Mouse (Mus musculus): ENCODE results near the gene Tmem215.

The Tmem215 gene

GRCm38 (mm10) chr4:40471880-40472279, at the start of gene Tmem215:
Gene Tmem215 (plus strand): TSS chr4:40472180.
- DNase-seq = no peak

GRCm38 (mm10) chr4:40431916-40432315, 40.1 kb upstream of the Tmem215 start:
- DNase-seq = no peak

DNA sequence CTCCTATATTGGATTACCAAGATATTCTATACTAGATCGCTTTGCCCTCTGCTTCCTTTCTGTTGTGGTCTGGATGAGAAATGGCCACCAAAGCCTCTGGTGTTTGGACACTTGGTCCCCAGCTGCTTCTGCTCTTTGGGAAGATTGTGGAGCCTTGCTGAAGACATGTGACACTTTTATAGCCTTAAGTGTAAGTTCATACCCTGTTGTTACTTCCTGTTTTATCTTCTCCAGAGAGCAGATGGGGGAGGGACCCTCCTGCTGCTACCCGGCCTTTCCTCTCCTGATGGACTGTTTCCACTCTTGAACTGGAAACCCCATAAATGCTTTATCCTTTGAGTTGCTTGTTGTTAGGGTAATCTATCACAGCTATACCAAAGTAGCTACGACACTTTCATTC, 38.6 kb upstream of the Tmem215 start:
- DNase-seq = no peak

DNA sequence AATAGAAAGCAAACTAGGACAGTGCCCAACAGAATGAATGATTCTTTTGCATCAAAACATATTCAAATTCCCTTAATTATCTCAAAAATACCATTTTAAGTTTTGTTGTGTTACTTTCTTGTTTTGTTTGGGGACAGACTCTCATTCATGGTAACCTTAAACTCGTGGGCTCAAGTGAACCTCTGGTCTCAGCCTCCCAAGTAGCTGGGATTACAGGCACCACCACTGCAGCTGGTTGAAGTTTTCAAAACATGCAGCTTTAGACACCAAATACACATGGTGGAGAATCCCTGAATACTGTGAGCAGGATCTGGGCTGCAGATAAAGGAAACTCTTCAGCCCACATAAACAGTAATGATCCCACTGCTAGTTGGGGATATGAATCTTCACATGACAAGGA, 37.6 kb upstream of the Tmem215 start:
- no peak for DNase-seq

DNA sequence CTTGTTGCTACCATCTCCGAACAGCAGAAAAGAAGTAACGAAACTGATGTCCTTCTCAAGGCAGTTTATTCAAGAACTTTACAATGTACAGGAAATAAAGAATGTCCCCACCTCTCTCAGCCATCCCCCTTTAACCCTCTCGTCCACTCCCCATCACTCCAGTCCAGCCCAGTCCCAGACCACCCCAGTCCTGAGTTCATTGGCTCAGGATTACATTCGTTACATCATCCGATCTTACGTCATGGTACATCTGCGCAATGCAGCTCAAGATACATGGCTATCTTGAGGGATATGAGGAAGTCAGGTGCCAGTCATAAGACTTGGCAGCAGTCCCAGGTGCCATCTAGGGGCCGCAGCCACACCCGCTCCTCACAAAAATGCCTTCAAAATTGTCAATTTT, 28.4 kb upstream of the Tmem215 start:
- DNase-seq = no peak

DNA sequence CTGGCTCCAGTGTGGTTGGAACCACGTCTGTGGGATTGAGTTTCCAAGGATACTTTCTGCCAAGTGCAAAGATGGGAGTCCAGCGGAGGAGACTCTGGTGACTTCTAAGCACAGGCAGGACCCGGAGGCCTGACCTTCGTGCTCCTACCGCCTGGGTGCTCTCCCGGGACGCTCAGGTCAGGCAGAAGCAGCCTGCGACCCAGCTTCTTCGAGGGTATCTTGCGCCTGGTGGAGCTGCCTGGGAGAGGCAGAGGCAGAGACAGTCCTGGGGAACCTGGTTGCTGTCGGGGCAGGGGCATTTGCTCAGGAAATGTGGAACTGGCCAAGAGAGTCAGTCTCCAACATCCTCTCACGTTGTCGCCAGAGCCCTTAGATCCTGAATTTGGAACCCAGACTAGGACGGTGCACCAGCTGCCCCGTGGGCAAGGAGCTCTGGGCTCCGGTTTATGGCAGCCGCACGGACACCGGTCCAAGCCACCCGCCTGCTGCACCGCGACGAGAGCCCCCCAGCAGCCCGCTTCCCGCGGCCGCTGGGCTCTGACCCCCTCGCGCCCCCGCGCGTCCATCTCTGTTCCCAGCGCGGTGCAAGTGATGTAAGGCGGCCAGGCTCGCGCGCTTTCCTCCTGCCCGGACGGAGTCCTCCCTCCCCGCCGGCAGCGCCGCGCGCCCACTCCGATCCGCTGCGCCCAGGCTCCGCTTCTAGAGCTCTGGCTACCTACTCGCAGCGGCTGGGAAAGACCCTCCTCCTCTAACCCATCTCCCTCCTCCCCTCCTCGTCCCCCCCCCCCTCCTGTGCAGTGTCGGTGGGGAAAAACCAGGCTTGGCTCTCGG, 935 bp downstream of the Tmem215 start:
- DNase-seq = peak; percentile 16 to 37

DNA sequence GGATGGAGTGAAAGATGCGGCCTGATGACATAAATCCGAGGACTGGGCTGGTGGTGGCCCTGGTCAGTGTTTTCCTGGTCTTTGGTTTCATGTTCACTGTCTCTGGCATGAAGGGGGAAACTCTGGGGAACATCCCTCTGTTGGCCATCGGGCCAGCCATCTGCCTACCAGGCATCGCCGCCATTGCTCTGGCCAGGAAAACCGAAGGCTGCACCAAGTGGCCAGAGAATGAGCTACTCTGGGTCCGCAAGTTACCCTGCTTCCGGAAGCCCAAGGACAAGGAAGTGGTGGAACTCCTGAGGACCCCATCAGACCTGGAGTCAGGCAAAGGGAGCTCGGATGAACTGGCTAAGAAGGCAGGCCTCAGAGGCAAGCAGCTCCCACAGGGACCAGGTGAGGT, 1.9 kb downstream of the Tmem215 start:
- no peak for DNase-seq

DNA sequence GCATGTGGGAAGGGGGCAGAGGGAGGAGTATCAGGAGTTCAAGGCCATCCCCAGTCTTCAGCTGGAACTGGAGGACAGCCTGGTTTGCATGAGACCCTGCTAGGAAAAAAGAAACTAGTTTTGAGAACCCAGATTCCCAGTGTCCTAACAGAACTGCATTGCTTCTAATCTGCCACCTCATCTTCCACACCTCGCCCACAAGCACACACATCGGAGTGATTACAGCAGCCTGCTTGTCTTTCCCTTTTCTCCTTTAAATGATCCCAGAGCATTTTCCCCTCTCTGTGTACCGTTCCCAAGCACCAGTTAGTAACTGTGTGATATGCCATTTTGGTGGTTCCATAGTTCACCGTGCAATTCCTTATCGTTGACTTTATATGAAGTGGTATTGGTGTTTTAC, 6.0 kb downstream of the Tmem215 start:
- no peak for DNase-seq

DNA sequence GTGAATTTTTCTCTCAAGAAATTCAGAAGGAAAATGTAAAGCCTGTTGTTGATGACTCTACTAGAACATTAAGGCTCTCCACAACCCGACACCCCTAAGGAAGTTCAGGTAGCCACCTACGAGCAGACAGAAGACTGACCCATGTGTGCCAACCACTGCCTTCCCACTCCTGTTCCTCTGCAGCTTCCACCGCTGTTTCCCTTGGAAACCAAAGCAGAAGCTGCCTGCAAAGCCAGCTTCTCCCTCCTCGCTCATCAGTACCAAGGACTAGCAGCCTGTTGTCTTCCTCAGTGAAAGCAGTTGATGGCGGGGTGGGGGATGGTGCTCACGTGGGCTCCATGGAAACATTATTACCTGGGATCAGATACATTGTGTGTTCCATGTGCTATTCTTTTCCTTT, 14.6 kb downstream of the Tmem215 start:
- no peak for DNase-seq

- no peak for DNase-seq
These were observed 19.8 kb downstream of the Tmem215 start for GRCm38 (mm10) chr4:40491731-40492130.

- DNase-seq = no peak
These were observed 24.4 kb downstream of the Tmem215 start for GRCm38 (mm10) chr4:40496354-40496753.

DNA sequence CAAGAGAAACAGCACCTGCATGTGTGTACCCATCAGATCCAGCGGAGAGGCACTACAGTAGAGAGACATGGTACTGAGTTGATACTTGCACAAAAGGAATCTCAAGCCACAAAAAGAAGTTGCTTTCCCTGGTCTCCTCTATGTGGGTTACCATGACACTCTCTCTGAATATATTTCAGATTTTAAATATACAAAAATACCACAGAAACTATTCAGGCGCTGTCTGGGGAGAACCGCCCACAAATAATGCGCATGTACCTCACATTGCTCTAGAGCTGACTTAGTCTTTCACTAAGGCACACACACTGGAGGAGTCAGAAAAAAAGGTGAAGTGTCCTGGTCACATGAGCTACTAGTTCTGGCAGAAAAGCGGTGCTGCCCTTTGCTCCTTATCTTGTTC, 24.8 kb downstream of the Tmem215 start:
- no peak for DNase-seq

DNA sequence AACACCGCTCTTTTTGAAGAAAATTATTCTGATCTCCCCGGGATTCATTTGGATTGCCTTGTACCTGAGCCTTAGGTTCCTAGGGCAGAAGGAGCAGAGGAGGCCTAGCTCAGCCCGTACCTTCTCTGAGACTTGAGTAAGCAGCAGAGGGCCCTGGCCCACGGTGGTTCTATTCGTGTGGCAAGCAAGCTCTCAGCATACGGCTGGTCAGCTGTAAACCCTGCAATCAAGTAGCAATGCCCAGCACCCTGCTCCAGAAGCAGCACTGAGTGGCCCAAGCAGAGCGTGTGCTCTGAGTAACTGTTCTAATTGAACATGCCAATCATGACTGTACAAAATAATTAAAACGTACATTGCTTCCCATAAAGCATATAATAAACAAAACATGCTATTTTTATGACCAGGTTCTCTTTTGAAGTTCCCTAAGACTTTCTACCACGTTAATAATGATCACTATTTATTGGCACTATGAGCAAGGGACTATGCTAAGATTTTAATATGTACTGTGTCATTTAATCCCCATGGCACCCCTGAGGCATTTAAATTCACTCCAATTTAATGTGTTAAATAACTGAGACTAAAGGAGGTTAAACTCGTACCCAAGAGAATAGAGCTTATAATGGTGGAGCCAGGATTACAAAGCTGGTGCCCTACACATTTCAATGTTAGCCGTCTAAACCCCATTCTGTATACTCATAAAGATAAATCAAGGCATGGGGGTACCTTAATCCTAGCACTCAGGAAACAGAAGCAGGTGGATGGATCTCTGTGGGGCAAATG, 28.0 kb downstream of the Tmem215 start:
- no peak for DNase-seq

DNA sequence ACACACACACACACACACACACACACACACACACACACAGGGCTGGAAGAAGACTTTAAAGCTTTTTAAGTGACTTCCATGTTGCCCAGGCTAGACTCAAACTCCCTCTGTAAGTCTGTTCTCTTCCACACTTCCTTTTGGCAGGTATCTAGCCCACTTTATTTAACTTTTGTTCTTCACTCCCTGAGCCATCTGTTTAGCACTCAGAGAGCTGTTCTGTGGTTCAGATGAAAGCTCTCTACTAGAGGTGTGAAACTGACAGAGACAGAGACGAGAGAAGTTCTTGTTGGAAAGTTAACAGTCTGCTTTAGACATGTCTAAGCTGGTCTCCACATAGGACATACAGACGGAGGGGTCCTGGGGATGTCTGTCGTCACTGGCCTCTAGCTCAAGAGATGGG, 30.5 kb downstream of the Tmem215 start:
- DNase-seq = no peak

DNA sequence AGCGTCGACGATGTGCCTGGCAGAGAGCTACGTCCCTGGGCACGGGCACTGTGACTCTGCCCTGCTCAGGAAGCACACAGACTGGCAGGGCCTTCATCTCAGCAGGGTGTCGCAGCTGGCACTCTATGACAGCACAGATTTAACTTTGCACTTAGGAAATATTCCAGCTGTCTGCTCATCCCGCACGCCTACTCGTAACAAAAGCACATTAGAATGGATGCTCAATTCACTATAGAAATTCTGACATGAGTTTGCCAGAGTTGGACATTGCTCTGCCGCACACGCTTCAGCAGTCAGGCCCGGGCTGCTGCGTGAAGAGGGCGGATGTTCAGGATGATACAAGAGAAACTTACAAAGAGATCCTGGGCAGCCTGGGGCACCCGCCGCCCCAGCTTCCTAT, 37.6 kb downstream of the Tmem215 start:
- DNase-seq = no peak

DNA sequence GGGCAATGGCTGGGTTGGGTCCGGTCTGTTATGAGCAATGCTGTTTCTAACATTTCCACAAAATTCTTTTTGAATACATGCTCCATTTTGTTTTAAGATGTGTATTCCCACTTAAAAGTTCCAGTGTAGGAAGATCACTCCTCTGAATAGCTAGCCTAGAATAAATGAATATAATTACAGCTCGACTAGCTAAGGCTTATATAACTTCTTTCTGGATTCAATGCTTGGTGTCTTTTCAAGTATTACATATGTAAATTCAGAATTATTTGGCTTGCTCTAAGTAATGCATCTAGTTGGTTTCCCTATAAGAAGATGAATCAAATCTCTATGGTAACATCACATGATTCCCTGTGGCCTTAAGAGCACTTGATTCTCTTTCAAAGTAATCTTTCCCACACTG, 41.3 kb downstream of the Tmem215 start:
- DNase-seq = no peak

GRCm38 (mm10) chr4:40518545-40519324, 46.8 kb downstream of the Tmem215 start:
- DNase-seq = no peak

Data from lung, postnatal 4 days (tissue).